In genomic region chr14:16598074-16598501, GRCm38 (mm10) we compare ENCODE assay signal across 9 mouse cellular contexts.
DNase-seq lines count a peak whose midpoint lies in the region; ATAC-seq and TF ChIP-seq lines count a peak whose summit lies in the region.
"Had no signal": no experiment of that assay in that cellular context is flagged by ENCODE, and none has a peak within 500 bp of the region (broad histone marks: within the 10 kb centered on the region; RNA-seq: fewer than 3 reads in every experiment).

No protein-coding gene starts in this region.

- H3K4me2 ChIP-seq in liver, embryonic 11.5 days: no peak overlapping the region
- no peak overlapping the region; the same call in 1 of the 2 replicates for H3K4me2 ChIP-seq in limb, embryonic 14.5 days (replicated peaks; ENCODE audit: low read depth, low read length, severe bottlenecking)

- H3K27ac ChIP-seq in liver, embryonic 11.5 days (ENCODE audit: low read depth, low read length): no peak overlapping the region
- H3K27ac ChIP-seq in cortical plate, adult 2 months (ENCODE audit: insufficient read depth, low read length): 0 out of 2 replicates have a peak overlapping the region, but pooled peaks have one; percentile 6
- H3K27ac ChIP-seq in limb, embryonic 14.5 days (replicated peaks; ENCODE audit: low read depth, low read length): peak overlapping the region; percentile 35
- H3K27ac ChIP-seq: macrophage had no signal

- H3K4me3 ChIP-seq in liver, embryonic 11.5 days (ENCODE audit: low read depth, low read length): no peak overlapping the region
- no peak overlapping the region for H3K4me3 ChIP-seq in cortical plate, adult 2 months (ENCODE audit: insufficient read depth, low read length)
- no peak overlapping the region for H3K4me3 ChIP-seq in limb, embryonic 14.5 days (replicated peaks; ENCODE audit: low read length)

- H3K36me3 ChIP-seq in liver, embryonic 11.5 days (ENCODE audit: control insufficient read depth, insufficient read depth, low read length): no peaks in the 10 kb centered on the region
- no peaks in the 10 kb centered on the region for H3K36me3 ChIP-seq in limb, embryonic 14.5 days (ENCODE audit: control insufficient read depth, insufficient read depth, low read length)

- no peak for TF ChIP-seq POLR2A in cortical plate, adult 2 months (IDR thresholded peaks at IDR 0.05; ENCODE audit: extremely low read depth, insufficient read depth, low read length)
- no peak for TF ChIP-seq POLR2A in limb, embryonic 14.5 days (IDR thresholded peaks at IDR 0.05; ENCODE audit: borderline replicate concordance, extremely low read depth, insufficient read depth, insufficient read length)

- TF ChIP-seq CTCF in cortical plate, adult 2 months (IDR thresholded peaks at IDR 0.05; ENCODE audit: extremely low read depth, insufficient read depth, low read length): no peak

- no peaks in the 10 kb centered on the region for H3K27me3 ChIP-seq in liver, embryonic 11.5 days (replicated peaks; ENCODE audit: control insufficient read depth, insufficient read depth, low read length)
- H3K27me3 ChIP-seq in limb, embryonic 14.5 days (ENCODE audit: control insufficient read depth, insufficient read depth, low read length): no peaks in the 10 kb centered on the region

- 18% methylated on average over 4 of the region's 4 CpGs for WGBS in liver, embryonic 11.5 days
- WGBS in limb, embryonic 14.5 days: 8% methylated on average over 4 of the region's 4 CpGs

- no peak for ATAC-seq in liver, embryonic 11.5 days (replicated peaks; ENCODE audit: low FRiP score)
- peak; percentile 74 to 94 for ATAC-seq in hematopoietic stem cell, adult 5-6 weeks (replicated peaks in 1 of 2; ENCODE audit: insufficient read depth in 1 of 2, low FRiP score in 2 of 2, low TSS enrichment in 1 of 2, low read depth in 1 of 2, poor library complexity in 2 of 2, severe bottlenecking in 2 of 2)
- peak; percentile 39; the same call in 1 of the 2 replicates for ATAC-seq in limb, embryonic 14.5 days (ENCODE audit: low FRiP score, low read depth)

- no peak overlapping the region for H3K9ac ChIP-seq in liver, embryonic 11.5 days (ENCODE audit: low read depth, low read length)
- no peak overlapping the region for H3K9ac ChIP-seq in limb, embryonic 14.5 days (ENCODE audit: low read depth, low read length, severe bottlenecking)

- peaks cover 5% of the 10 kb centered on the region for H3K4me1 ChIP-seq in liver, embryonic 11.5 days (replicated peaks; ENCODE audit: control insufficient read depth, insufficient read depth, low read length)
- H3K4me1 ChIP-seq in cortical plate, adult 2 months (ENCODE audit: control insufficient read depth, insufficient read depth, low read length): peaks cover 1% of the 10 kb centered on the region; the same call in 1 of the 2 replicates
- H3K4me1 ChIP-seq in limb, embryonic 14.5 days (ENCODE audit: control insufficient read depth, insufficient read depth, low read length): peaks cover 15% of the 10 kb centered on the region

- no peaks in the 10 kb centered on the region for H3K9me3 ChIP-seq in liver, embryonic 11.5 days (ENCODE audit: control insufficient read depth, low read length)
- H3K9me3 ChIP-seq in limb, embryonic 14.5 days (ENCODE audit: control insufficient read depth, low read length): no peaks in the 10 kb centered on the region

- peak; percentile 6 for DNase-seq in liver
- no peak for DNase-seq in liver, embryonic 11.5 days (ENCODE audit: low spot score)
- DNase-seq in adrenal gland, adult 2 months: peak; percentile 72
- peak; percentile 70 for DNase-seq in limb, embryonic 14.5 days (ENCODE audit: low spot score)
- no peak for DNase-seq in ovary, postnatal 10 days (ENCODE audit: low spot score)
- DNase-seq in ovary, adult 18-20 months (ENCODE audit: low spot score): no peak

Comparison
In these comparisons a context has a peak if more than half of its experiments do, and no peak if none do; other contexts are left out.
1. DNase-seq: peak in liver (single experiment), adrenal gland, adult 2 months (single experiment) and limb, embryonic 14.5 days (single experiment); none in liver, embryonic 11.5 days (single experiment), ovary, postnatal 10 days (single experiment) and ovary, adult 18-20 months (single experiment).